Mouse (Mus musculus): ENCODE measurements around the gene Hdac11.

- no peak for TF ChIP-seq CTCF (IDR thresholded peaks at IDR 0.05; ENCODE audit: extremely low read depth, insufficient read depth, insufficient read length, insufficient replicate concordance)
- no peak for TF ChIP-seq POLR2A (IDR thresholded peaks at IDR 0.05; ENCODE audit: low read depth, low read length)
These were observed 59.0 kb downstream of the Hdac11 start for GRCm38 (mm10) chr6:91215454-91215853.
